Mouse (Mus musculus) adrenal gland, adult (tissue): ENCODE data around the gene Rdh11.

Experiments used
- DNase-seq, 2 experiments: peaks; one replicate each; pipeline ENCODE4 v3.0.0; 2022 to 2023; ENCODE audit warnings: low spot score in 1 of 2; ENCODE audit not compliant: inconsistent age in 2 of 2

Rdh11 gene

DNA sequence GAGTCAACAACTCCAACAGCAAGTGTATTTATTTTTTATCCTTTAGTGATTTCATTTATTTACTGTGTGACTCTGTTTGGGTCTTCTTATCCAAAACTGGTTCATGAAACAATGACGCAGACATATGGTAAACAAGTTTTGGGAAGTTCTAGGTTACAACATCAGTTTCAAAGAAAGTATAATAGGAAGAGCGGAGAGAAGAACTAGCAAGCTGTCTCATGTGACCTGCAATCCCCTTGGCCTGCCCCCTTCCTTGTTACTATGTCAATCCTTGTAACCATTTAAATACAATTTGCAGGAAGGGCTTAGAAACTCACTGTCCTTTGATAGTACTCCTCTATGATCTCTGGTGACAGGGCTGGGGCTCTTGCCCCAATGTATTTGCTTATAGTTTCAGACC, 51.3 kb downstream of the Rdh11 start:
- no peak for DNase-seq

DNA sequence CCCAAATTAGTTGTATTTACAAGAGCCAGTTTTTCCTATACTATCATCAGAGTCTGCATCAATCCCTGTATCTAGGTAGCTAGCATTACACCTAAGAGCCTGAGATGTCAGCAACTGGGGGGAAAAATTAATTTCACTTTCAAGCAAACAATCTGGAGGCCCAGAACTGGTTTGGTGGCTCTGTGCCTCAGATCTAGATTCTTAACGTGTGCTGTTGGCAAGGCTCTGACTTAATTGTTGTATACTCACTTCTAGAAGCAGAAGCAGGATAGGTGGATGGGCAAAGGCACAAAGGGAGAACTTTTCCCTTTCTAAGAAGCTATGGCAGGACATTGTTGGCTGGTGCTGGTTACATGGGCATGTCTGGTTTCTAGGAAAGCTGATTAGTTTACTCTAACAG, 52.7 kb downstream of the Rdh11 start:
- DNase-seq = no peak

DNA sequence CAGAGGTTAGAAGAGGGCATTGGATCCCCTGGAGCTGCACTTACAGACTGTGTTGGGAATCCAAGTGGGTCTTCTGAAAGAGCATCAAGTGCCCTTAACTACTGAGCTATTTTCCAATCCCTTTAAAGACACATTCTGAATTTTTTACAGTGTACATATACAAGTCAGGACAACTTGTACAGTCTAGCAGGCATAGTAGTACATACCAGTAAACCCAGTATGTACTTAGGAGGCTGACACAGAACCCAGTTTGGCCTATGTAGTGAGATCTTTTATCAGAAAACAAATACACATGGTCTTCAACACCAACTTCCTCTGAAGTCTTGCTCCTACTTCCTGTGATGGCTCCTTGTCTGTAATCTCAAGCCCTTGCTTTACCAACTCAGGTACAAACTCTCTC, 53.1 kb downstream of the Rdh11 start:
- no peak for DNase-seq

DNA sequence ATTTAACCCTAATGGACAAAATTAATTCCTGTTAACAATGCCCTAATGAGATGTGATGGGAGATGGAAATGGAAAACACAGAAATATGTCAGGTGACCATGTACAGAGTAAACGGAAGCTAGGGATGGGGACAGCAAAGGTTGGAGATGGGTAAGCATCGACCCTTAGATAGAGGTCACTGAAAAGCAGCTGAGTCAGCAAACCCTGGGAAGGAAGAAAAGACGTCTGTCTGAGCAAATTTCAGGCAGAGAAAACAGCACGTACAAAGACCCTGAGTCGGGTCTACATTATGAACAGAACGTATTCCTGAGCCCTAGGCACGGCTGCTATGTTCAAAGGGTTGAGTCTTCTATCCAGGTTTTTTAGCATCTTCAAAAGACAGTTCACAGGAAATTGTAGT, 55.1 kb downstream of the Rdh11 start:
- no peak for DNase-seq

DNA sequence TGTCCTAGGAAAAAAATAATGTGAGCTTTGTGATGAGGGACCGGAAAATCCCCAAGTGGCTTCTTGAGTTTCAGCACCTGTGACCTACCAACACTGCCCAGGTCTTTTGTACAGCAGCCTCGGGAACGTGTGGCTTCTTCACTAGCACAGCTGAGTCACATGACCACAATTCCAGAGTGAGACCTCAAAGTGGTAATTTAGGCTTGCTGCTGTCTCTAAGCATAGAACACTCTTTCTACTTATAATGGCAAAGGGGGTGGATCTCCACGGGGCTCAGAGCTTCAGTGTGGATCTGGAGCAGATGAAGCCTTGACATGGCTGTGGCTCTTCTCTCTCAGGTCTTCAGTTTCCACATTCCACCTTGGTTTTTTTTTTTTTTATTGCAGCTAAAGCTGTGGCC, 57.0 kb downstream of the Rdh11 start:
- DNase-seq = no peak

DNA sequence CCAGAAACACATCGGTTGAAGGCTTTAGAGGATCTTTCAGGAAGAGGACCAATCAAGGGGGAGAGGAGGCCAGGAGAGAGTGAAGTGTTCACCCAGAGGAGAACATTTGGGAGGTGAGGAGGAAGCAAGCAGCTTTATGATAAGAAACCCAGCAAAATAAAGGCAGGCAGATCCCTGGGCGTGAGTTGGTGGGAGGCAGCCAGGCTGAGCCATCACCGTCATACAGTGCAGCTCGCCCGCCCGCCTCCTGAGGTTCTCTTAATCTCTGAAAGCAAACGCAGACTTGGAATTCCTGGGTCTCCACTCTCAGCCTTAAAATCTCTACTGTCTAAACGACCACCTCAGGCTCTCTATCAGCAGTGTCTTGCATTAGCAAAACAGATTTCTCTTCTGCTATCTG, 57.4 kb downstream of the Rdh11 start:
- DNase-seq = no peak

DNA sequence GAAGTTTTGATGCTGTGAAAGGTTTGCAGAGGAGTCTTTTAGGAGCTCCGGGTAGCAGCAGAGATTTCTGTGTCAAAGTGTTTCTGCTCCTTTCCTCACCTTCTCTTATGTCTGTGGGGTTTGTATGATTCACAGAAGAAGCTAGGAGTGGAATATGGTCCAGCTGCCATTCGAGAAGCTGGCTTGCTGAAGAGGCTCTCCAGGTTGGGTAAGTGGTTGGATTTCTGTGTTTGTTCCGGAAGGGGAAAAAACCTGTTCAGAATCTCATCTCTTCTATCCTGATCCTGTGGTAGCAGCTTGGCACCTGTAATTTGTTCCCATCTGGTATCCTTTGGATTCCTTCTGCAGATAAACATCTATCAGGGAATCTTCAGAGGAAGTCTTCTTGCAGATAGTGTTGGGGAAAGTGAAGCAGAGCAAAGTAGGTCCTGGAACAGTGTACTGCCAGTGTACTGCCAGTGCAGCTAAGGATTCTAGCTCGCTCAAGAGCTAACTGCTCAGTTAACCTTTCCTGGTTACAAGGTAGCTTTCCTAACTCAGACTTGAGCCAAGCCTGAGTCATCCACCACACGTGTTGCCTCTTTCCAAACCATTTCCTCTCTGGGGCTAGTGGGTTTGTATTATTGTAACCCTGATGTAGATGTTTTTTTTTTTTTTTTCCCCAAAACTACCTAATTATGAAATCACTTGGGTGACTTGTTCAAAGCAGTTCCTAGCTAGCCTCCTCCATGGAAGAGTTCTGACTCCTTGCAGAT, 60.2 kb downstream of the Rdh11 start:
- DNase-seq = no peak

DNA sequence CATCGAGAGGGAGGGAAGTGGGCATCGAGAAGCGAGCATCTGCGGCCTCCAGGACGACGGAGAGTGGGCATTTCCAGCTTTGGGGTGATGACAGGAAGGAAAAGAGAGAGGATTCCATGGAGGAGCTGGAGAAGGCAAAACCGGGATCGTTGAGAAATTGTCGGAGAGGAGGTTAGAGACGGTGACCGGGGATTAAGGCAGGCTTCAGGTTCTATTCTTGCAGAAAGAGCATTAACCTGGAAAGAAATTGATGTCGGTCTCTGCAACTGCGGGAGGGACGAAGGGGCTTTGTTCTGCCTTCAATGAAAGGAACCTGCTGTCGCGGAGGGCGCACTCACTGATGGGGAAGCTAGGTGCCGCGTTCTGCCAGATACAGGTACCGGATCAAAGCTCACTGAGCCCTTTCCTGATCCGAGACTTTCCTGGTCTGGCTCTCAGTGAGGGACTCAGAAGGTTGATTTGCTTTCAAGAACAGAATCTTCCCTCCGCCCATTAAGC, 60.9 kb downstream of the Rdh11 start:
- DNase-seq = no peak

DNA sequence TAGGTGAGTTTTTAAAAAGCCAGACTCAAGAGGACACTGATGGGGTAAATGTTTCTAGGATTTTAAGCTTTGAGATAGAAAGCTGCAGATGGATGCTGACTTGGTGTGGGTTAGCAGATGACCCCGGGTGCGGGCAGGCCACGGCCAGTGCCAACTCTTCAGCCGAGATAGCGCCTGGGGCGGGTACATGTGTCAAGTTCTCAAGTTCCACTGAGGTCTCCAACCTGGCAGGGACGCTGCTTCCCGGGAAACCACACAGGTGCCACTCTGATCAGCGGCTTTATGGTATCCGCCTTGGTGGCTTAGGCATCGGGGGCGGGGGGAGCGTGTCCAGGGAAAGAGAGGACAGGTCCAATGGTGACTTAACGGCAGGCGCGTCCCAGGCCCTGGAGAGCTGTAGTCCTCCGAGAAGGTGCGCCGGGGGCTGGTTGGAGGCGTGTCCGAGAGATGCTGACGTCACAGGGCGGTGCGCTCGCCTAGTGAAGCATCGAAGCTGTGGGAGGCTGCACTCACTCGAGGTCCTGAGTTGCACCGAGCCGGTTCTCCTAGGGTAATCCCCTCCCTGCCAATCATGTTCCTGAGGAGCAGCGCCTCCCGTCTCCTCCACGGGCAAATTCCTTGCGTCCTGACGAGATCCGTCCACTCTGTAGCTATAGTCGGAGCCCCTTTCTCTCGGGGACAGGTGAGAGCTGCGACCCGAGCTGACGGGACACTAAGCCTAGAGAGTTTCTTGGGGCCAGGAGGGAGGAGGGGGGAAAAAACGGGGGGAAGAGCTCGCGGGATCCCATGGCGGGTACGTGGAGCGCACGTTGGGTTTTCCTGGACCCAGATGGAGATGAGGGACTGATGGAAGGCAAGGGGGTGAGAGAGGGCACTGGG, 61.6 kb downstream of the Rdh11 start, which contains the start of gene Arg2:
TSS of gene Arg2 (plus strand) at position 479 of the 879 bp plus-strand sequence.
- DNase-seq = peak; percentile 69 to 84
